Mouse (Mus musculus): ENCODE results near the gene Ecel1. TPM values are rescaled to one million over a fixed set of nuclear protein-coding genes. Genes with fewer than 3 reads are reported as not detected.
A peak's percentile ranks its signal among the peaks of the same experiment; 100 is the strongest.

Ecel1 gene
- 0.32 and 0.55 TPM in 2 replicates for polyA plus RNA-seq (2015; fragmentation: Nextera tagmentation; extraction: Ambion mirVana)

GRCm38 (mm10) chr1:87156199-87156587 is at the start of gene Ecel1:
TSS of gene Ecel1 (minus strand) at chr1:87156521.
- DNase-seq (ENCODE audit: low spot score), result no peak

GRCm38 (mm10) chr1:87205502-87205901 is 49.2 kb upstream of the Ecel1 start:
- DNase-seq (ENCODE audit: low spot score), result no peak

GRCm38 (mm10) chr1:87205038-87205437 is 48.7 kb upstream of the Ecel1 start:
- DNase-seq (ENCODE audit: low spot score), result no peak

- DNase-seq (ENCODE audit: low spot score), result no peak
Observed at GRCm38 (mm10) chr1:87204465-87204864, 48.1 kb upstream of the Ecel1 start, which contains the start of gene Chrng. TSS of gene Chrng (plus strand) at chr1:87204657.

- no peak for DNase-seq (ENCODE audit: low spot score)
Observed at GRCm38 (mm10) chr1:87203779-87204178, 47.5 kb upstream of the Ecel1 start.

GRCm38 (mm10) chr1:87201848-87202247 is 45.5 kb upstream of the Ecel1 start:
- DNase-seq (ENCODE audit: low spot score), result no peak

- DNase-seq (ENCODE audit: low spot score), result no peak
Observed at GRCm38 (mm10) chr1:87200811-87201210, 44.5 kb upstream of the Ecel1 start.

GRCm38 (mm10) chr1:87198119-87199065 is 42.1 kb upstream of the Ecel1 start:
- no peak for DNase-seq (ENCODE audit: low spot score)

GRCm38 (mm10) chr1:87197296-87197695 is 41.0 kb upstream of the Ecel1 start:
- no peak for DNase-seq (ENCODE audit: low spot score)

- DNase-seq (ENCODE audit: low spot score), result peak; percentile 40
Observed at GRCm38 (mm10) chr1:87190429-87190828, 34.1 kb upstream of the Ecel1 start, which contains the start of gene Chrnd. TSS of gene Chrnd (plus strand) at chr1:87190607.

GRCm38 (mm10) chr1:87187037-87187355 is 30.7 kb upstream of the Ecel1 start:
- DNase-seq (ENCODE audit: low spot score), result peak; percentile 66

GRCm38 (mm10) chr1:87186261-87187036 is 30.1 kb upstream of the Ecel1 start:
- DNase-seq (ENCODE audit: low spot score), result no peak

GRCm38 (mm10) chr1:87185526-87185925 is 29.2 kb upstream of the Ecel1 start:
- peak; percentile 24 for DNase-seq (ENCODE audit: low spot score)

GRCm38 (mm10) chr1:87184751-87185139 is 28.4 kb upstream of the Ecel1 start:
- DNase-seq (ENCODE audit: low spot score), result peak; percentile 73

GRCm38 (mm10) chr1:87183998-87184750 is 27.9 kb upstream of the Ecel1 start:
- no peak for DNase-seq (ENCODE audit: low spot score)

GRCm38 (mm10) chr1:87183013-87183412 is 26.7 kb upstream of the Ecel1 start, which contains the start of gene Prss56:
TSS of gene Prss56 (plus strand) at chr1:87183313.
- no peak for DNase-seq (ENCODE audit: low spot score)

GRCm38 (mm10) chr1:87180896-87181295 is 24.6 kb upstream of the Ecel1 start:
- no peak for DNase-seq (ENCODE audit: low spot score)

GRCm38 (mm10) chr1:87175852-87176292 is 19.6 kb upstream of the Ecel1 start:
- DNase-seq (ENCODE audit: low spot score), result no peak

GRCm38 (mm10) chr1:87174006-87174955 is 18.0 kb upstream of the Ecel1 start:
- peak; percentile 73 for DNase-seq (ENCODE audit: low spot score)

- DNase-seq (ENCODE audit: low spot score), result no peak
Observed at GRCm38 (mm10) chr1:87172316-87172715, 16.0 kb upstream of the Ecel1 start.

All from thymus, postnatal 0 days (tissue).